Mouse (Mus musculus) heart, postnatal 0 days (tissue): ENCODE results near the gene Akt2. TPM values are rescaled to one million over a fixed set of nuclear protein-coding genes. Genes with fewer than 3 reads are reported as not detected.

Source experiments
- ATAC-seq: fragments of 200-750 bp; cut with Nextera tagmentation; 2 replicates; pipeline ENCODE4 v1.8.0; 2017; ENCODE audit warnings: low read depth, moderate number of reproducible peaks, moderate library complexity; ENCODE audit not compliant: insufficient read depth
- DNase-seq: peaks from one replicate; pipeline ENCODE4 v3.0.0-alpha.2; 2016; ENCODE audit warnings: low spot score
- H3K27ac ChIP-seq: fragments of 300-500 bp; sonication (generic); 2 replicates; pipeline ENCODE4 v1.5.1; 2014; ENCODE audit warnings: low read depth, mild to moderate bottlenecking
- H3K27me3 ChIP-seq: fragments of 300-500 bp; sonication (generic); 2 replicates; pipeline ENCODE4 v1.6.1; 2014; ENCODE audit warnings: low read length, mixed read lengths; ENCODE audit not compliant: control insufficient read depth, insufficient read depth
- H3K36me3 ChIP-seq: fragments of 300-500 bp; sonication (generic); replicated peaks from 2 replicates; pipeline ENCODE4 v1.6.1; 2014; ENCODE audit warnings: low read length, mixed read lengths; ENCODE audit not compliant: control insufficient read depth, insufficient read depth
- H3K4me1 ChIP-seq: fragments of 300-500 bp; sonication (generic); 2 replicates; pipeline ENCODE4 v1.6.1; 2014; ENCODE audit warnings: antibody characterized with exemption; ENCODE audit not compliant: control insufficient read depth, insufficient read depth
- H3K4me2 ChIP-seq: fragments of 300-500 bp; sonication (generic); 2 replicates; pipeline ENCODE4 v1.6.1; 2014; ENCODE audit warnings: low read depth, mild to moderate bottlenecking, low read length, moderate library complexity
- H3K4me3 ChIP-seq: fragments of 300-500 bp; sonication (generic); 2 replicates; pipeline ENCODE4 v1.5.1; 2014; ENCODE audit warnings: low read depth, low read length
- H3K9ac ChIP-seq: fragments of 300-500 bp; sonication (generic); replicated peaks from 2 replicates; pipeline ENCODE4 v1.6.1; 2014; ENCODE audit warnings: low read depth, low read length, mixed read lengths
- H3K9me3 ChIP-seq: fragments of 300-500 bp; sonication (generic); replicated peaks from 2 replicates; pipeline ENCODE4 v1.6.1; 2016; ENCODE audit warnings: low read length; ENCODE audit not compliant: control insufficient read depth
- CTCF ChIP-seq: IDR thresholded peaks from 2 replicates; pipeline ENCODE4 v1.5.1; 2016; ENCODE audit warnings: antibody characterized with exemption, control low read depth, low read depth
- EP300 ChIP-seq: IDR thresholded peaks from 2 replicates; pipeline ENCODE4 v1.6.1; 2016; ENCODE audit warnings: antibody characterized with exemption, low read depth
- WGBS: fragments of 180-500 bp; shearing (Covaris S2); extraction: QIAGEN DNeasy Blood & Tissue Kit; methylation state at CpG from one replicate; pipeline ENCODE4 v1.1.7; 2014; 5-methylcytosine and 5-hydroxymethylcytosine counted together
- polyA plus RNA-seq: library from polyadenylated mRNA; unstranded; fragments of >200 nt; fragmentation: Nextera tagmentation; extraction: Ambion mirVana; gene quantifications from 2 replicates; pipeline ENCODE4 v1.2.1, GENCODE M21; 2015
- total RNA-seq: library from RNA; depleted of rRNA; stranded (reverse); fragments of >200 nt; gene quantifications from 2 replicates; pipeline ENCODE4 v1.2.3, GENCODE M21; 2014; ENCODE audit warnings: low replicate concordance

The Akt2 gene
- total and polyA plus RNA-seq, 2 experiments from 2014 or later, result 80.5 to 138 TPM

- H3K4me2 ChIP-seq, result no peak overlapping the region
- H3K36me3 ChIP-seq, result no peaks in the 10 kb centered on the region
- TF ChIP-seq CTCF (peak; percentile 15; the same call in 1 of the 2 replicates), EP300 (no peak)
- WGBS, result 40% methylated on average over 1 of the region's 1 CpGs
- H3K4me1 ChIP-seq, result no peaks in the 10 kb centered on the region
- DNase-seq (no peak), ATAC-seq (no peak)
- H3K27ac ChIP-seq, result no peak overlapping the region
- no peak overlapping the region for H3K9ac ChIP-seq
- H3K9me3 ChIP-seq, result no peaks in the 10 kb centered on the region
- no peaks in the 10 kb centered on the region for H3K27me3 ChIP-seq
- H3K4me3 ChIP-seq, result no peak overlapping the region
These were observed 53.1 kb downstream of the Akt2 start for GRCm38 (mm10) chr7:27644471-27644870.

DNA sequence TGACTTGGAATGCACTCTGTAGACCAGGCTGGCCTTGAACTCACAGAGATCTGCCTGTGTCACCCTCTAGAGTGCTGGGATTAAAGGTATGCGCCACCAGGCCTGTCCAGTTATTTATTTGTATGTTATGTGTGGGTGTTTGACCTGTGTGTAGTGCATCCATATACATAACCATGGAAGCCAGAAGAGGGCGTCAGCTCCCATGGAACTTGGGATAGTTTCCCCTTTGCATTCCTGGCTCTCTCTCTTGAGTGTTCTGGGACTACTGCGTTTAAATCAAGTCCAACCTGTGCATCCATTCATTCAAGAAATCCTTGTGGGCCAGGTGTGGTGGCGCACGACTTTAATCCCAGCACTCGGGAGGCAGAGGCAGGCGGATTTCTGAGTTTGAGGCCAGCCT, 55.2 kb downstream of the Akt2 start:
- ATAC-seq, result no peak
- TF ChIP-seq CTCF, result no peak
- TF ChIP-seq EP300, result no peak

DNA sequence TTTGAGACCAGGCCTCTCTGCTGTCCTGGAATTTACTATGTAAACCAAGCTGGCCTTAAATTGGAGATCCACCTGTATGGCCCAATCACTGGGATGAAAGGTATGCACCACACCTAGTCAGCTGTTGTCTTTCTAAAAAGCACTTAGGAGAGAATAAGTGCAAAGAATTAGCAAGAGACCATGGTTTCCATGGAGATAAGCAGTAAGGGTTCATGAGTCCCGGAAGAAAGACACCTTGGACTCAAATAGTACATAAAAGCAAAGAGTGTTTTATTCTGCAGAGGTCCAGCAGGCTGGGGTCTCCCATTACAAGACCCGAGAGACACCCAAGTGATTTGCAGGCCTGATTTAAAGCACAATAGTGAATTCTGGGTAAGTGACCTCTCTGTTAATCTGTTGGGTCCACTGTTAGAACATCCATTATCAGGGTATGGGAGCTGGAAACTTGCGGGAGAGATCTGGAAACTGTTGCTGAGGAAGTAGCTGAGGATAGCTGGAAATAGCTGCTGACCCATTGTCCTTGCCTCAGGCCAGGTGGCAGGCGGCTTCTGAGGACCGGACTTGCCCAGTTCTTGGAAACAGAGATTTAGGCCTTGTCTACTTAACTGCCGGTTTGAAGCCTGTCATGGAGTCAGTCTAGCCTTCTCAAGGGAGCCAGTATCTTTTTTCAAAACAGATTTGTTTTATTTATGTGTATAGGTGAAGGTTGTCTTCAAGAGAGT, 56.1 kb downstream of the Akt2 start:
- DNase-seq (no peak), ATAC-seq (no peak)
- no peak for TF ChIP-seq CTCF
- no peak for TF ChIP-seq EP300
- 69% methylated on average over 6 of the region's 6 CpGs for WGBS
- Histone ChIP-seq H3K36me3 (no peaks in the 10 kb centered on the region), H3K9ac (no peak overlapping the region), H3K27ac (no peak overlapping the region), H3K9me3 (no peaks in the 10 kb centered on the region), H3K4me1 (no peaks in the 10 kb centered on the region), H3K27me3 (peaks cover 13% of the 10 kb centered on the region; the same call in 1 of the 2 replicates), H3K4me3 (no peak overlapping the region), H3K4me2 (no peak overlapping the region)

More for the DNA sequence above, 55.2 kb downstream of the Akt2 start:
- H3K4me3 ChIP-seq, result no peak overlapping the region
- no peak overlapping the region for H3K9ac ChIP-seq
- H3K27ac ChIP-seq, result no peak overlapping the region
- DNase-seq, result no peak
- H3K36me3 ChIP-seq, result no peaks in the 10 kb centered on the region
- H3K27me3 ChIP-seq, result 0 out of 2 replicates have a peak, but pooled peaks cover 6% of the 10 kb centered on the region
- H3K4me2 ChIP-seq, result no peak overlapping the region
- 78% methylated on average over 7 of the region's 7 CpGs for WGBS
- no peaks in the 10 kb centered on the region for H3K4me1 ChIP-seq
- H3K9me3 ChIP-seq, result no peaks in the 10 kb centered on the region

DNA sequence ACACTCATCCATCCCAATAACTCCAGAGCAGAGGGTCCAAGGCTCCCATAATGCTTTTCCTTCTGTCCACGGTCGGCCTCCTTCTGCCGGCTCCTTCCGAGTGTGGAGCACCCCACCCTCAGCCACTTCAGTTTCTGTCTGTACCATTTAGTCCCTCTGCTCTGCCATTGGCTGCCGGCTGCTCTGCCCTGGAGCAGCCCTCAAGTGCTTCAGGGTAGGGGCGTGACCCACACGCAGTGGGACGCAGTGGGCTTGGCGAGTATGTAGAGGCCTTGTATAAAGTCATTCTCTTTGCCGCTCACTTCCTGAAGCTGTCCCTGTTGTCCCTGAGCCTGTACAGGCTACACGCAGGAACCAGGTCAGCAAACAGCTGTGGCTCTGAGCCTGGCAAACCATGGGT, 58.4 kb downstream of the Akt2 start:
- no peak for TF ChIP-seq EP300
- no peak for TF ChIP-seq CTCF
- DNase-seq (no peak), ATAC-seq (no peak)
- Histone ChIP-seq H3K27me3 (peaks cover 35% of the 10 kb centered on the region), H3K9me3 (no peaks in the 10 kb centered on the region), H3K4me1 (no peaks in the 10 kb centered on the region), H3K9ac (no peak overlapping the region), H3K4me2 (no peak overlapping the region), H3K27ac (no peak overlapping the region), H3K4me3 (no peak overlapping the region), H3K36me3 (no peaks in the 10 kb centered on the region)
- 78% methylated on average over 11 of the region's 11 CpGs for WGBS

DNA sequence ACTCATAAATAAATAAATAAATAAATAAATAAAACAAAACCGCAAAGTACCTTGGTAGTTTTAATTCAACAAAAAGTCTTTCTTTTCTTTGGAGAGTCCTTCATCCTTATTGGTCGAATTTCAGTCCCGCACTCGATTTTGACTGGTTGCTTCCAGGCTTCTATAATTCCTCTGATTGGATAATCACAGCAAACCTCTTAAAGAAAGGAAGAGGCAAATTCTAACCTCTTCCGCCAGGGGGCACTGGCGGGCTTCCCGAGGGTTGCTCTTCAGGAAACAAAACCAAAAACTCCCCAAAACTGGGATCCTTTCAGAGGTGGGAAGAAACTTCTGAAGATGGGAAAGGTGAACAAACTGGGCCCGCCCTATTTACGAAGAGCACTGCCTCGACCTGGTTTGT, 59.6 kb downstream of the Akt2 start:
- TF ChIP-seq CTCF (peak; percentile 70), EP300 (no peak)
- Histone ChIP-seq H3K4me1 (no peaks in the 10 kb centered on the region), H3K27ac (no peak overlapping the region), H3K36me3 (no peaks in the 10 kb centered on the region), H3K27me3 (peaks cover 47% of the 10 kb centered on the region), H3K4me3 (no peak overlapping the region), H3K9me3 (no peaks in the 10 kb centered on the region), H3K9ac (no peak overlapping the region), H3K4me2 (0 out of 2 replicates have a peak overlapping the region, but pooled peaks have one; percentile 25)
- 3% methylated on average over 10 of the region's 10 CpGs for WGBS
- peak; percentile 83 for DNase-seq
- peak; percentile 59; the same call in 1 of the 2 replicates for ATAC-seq
